Mouse (Mus musculus) kidney, embryonic 16.5 days (tissue): ENCODE data around the gene Scrn1. TPM values are rescaled to one million over a fixed set of nuclear protein-coding genes. Genes with fewer than 3 reads are reported as not detected.
A peak's percentile ranks its signal among the peaks of the same experiment; 100 is the strongest.

Experiments
- ATAC-seq: fragments of 200-750 bp; cut with Nextera tagmentation; 2 replicates; pipeline ENCODE4 v1.8.0; 2017; ENCODE audit warnings: moderate TSS enrichment; ENCODE audit not compliant: low FRiP score, low TSS enrichment
- H3K27ac ChIP-seq: fragments of 300-500 bp; sonication (generic); 2 replicates; pipeline ENCODE4 v1.5.1; 2014; ENCODE audit warnings: low read length
- H3K27me3 ChIP-seq: fragments of 300-500 bp; sonication (generic); 2 replicates; pipeline ENCODE4 v1.6.1; 2014; ENCODE audit warnings: low read length, control low read depth, mixed read lengths; ENCODE audit not compliant: insufficient read depth
- H3K36me3 ChIP-seq: fragments of 300-500 bp; sonication (generic); 2 replicates; pipeline ENCODE4 v1.6.1; 2014; ENCODE audit warnings: low read length, control low read depth, mixed read lengths; ENCODE audit not compliant: insufficient read depth
- H3K4me1 ChIP-seq: fragments of 300-500 bp; sonication (generic); 2 replicates; pipeline ENCODE4 v1.6.1; 2014; ENCODE audit warnings: low read length, control low read depth, mixed read lengths; ENCODE audit not compliant: insufficient read depth
- H3K4me2 ChIP-seq: fragments of 300-500 bp; sonication (generic); replicated peaks from 2 replicates; pipeline ENCODE4 v1.6.1; 2014; ENCODE audit warnings: low read depth, low read length
- H3K4me3 ChIP-seq: fragments of 300-500 bp; sonication (generic); 2 replicates; pipeline ENCODE4 v1.5.1; 2014; ENCODE audit warnings: mild to moderate bottlenecking, low read length
- H3K9ac ChIP-seq: fragments of 300-500 bp; sonication (generic); replicated peaks from 2 replicates; pipeline ENCODE4 v1.6.1; 2014; ENCODE audit warnings: low read length
- H3K9me3 ChIP-seq: fragments of 300-500 bp; sonication (generic); 2 replicates; pipeline ENCODE4 v1.6.1; 2016; ENCODE audit warnings: low read length, control low read depth
- WGBS: fragments of 180-500 bp; shearing (Covaris S2); extraction: QIAGEN DNeasy Blood & Tissue Kit; methylation state at CpG from one replicate; pipeline ENCODE4 v1.1.7; 2014; 5-methylcytosine and 5-hydroxymethylcytosine counted together
- polyA plus RNA-seq: library from polyadenylated mRNA; unstranded; fragments of >200 nt; fragmentation: Nextera tagmentation; extraction: Ambion mirVana; gene quantifications from 2 replicates; pipeline ENCODE4 v1.2.1, GENCODE M21; 2015

Gene Scrn1
- polyA plus RNA-seq, 1 experiment from 2014 or later: 8.8 TPM

DNA sequence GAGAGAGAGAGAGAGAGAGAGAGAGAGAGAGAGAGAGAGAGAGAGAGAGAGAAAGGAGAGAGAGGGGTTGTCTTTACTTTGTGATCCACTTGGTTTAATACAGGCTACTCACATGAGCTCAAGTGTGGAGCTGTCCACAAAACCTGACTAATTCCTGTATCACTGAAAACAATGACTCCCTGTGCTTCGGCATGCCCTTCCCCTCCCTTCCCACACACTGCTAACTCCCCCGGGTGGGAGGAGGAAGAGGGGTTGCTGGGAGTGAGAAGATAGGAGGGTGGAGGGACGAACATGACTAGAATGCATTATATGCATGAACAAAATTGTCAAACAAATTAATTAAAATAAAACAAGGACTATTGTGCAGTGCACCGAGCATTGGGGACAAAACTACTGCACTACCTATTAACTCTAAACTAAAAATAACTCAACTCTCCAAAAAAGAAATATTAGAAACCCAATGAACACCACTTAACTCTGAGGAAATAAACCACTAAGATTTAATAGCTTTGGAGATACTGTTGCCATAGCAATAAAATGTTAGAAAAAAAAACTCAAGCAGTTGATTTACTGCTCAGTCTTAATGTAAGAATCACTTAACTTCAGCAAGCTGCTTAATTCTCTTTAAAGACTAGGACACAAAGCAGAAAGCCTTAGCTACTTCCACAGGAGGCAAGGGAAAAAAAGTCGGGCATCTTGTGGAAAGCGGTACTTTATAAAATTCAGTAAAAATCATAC lies 7.1 kb upstream of the Scrn1 start:
- H3K9me3 ChIP-seq: no peaks in the 10 kb centered on the region
- no peaks in the 10 kb centered on the region for H3K27me3 ChIP-seq
- ATAC-seq: peak; percentile 69
- H3K4me1 ChIP-seq: peaks cover 20% of the 10 kb centered on the region
- 0 out of 2 replicates have a peak overlapping the region, but pooled peaks have one; percentile 9 for H3K27ac ChIP-seq
- 12% methylated on average over 6 of the region's 6 CpGs for WGBS
- peak overlapping the region; percentile 25 for H3K4me2 ChIP-seq
- no peaks in the 10 kb centered on the region for H3K36me3 ChIP-seq
- H3K4me3 ChIP-seq: no peak overlapping the region
- H3K9ac ChIP-seq: no peak overlapping the region

DNA sequence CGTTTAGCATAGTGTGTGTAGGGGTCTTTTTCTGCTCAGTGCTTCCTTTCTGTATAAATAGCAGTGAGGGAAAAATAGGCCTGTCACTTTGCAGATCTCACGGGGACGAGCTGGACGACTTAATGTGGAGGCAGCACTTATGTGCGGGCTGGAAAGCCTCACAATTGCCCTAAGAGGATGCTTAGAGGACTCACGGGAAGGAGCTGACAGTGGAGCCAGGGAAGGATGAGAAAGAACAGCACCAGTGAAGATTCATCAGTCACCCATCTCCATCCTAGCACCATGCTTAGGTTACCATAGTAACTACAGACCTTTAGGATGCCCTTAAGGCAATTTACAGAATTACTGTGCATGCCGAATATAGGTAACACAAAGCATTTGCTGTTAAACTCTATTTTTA lies 3.5 kb upstream of the Scrn1 start:
- no peak overlapping the region for H3K27ac ChIP-seq
- no peak for ATAC-seq
- WGBS: 41% methylated on average over 7 of the region's 7 CpGs
- H3K9me3 ChIP-seq: no peaks in the 10 kb centered on the region
- no peaks in the 10 kb centered on the region for H3K36me3 ChIP-seq
- H3K27me3 ChIP-seq: peaks cover 2% of the 10 kb centered on the region; the same call in 1 of the 2 replicates
- no peak overlapping the region for H3K4me3 ChIP-seq
- H3K4me2 ChIP-seq: no peak overlapping the region
- no peak overlapping the region for H3K9ac ChIP-seq
- peaks cover 36% of the 10 kb centered on the region for H3K4me1 ChIP-seq

- no peaks in the 10 kb centered on the region for H3K36me3 ChIP-seq
- peak overlapping the region; percentile 58 for H3K4me3 ChIP-seq
- 11% methylated on average over 6 of the region's 6 CpGs for whole genome bisulfite sequencing
- H3K4me2 ChIP-seq: peak overlapping the region; percentile 94
- no peak overlapping the region for H3K27ac ChIP-seq
- ATAC-seq: 0 out of 2 replicates have a peak, but pooled peaks have one; percentile 5
- H3K4me1 ChIP-seq: peaks cover 19% of the 10 kb centered on the region
- peak overlapping the region; percentile 58 for H3K9ac ChIP-seq
- H3K9me3 ChIP-seq: no peaks in the 10 kb centered on the region
- peaks cover 2% of the 10 kb centered on the region; the same call in 1 of the 2 replicates for H3K27me3 ChIP-seq
Measured at GRCm38 (mm10) chr6:54566546-54566919, 244 bp upstream of the Scrn1 start.

DNA sequence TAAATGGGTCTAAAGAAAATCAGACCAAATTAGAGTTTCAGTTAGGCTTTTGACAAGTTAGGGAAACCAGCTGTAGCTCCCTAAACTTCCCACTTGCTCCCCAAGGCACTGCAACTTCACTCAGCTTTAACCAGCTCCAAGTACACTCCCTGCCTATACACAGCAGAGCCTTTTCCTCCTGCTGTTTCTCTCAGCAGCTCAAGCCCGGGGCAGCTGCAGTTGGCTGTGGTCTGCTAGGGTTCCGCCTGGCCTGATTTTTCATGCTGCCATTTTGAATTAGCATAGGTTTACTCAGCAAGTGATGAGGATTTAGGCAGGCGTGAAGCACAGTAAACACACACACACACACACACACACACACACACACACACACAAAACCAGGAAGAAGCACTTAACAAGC lies 1.3 kb downstream of the Scrn1 start:
- Histone ChIP-seq H3K4me3 (no peak overlapping the region), H3K9me3 (no peaks in the 10 kb centered on the region), H3K36me3 (no peaks in the 10 kb centered on the region), H3K4me2 (peak overlapping the region; percentile 94; the same call in 1 of the 2 replicates), H3K27ac (no peak overlapping the region), H3K4me1 (peaks cover 19% of the 10 kb centered on the region), H3K9ac (no peak overlapping the region), H3K27me3 (peaks cover 2% of the 10 kb centered on the region; the same call in 1 of the 2 replicates)
- WGBS: 61% methylated on average over 3 of the region's 3 CpGs
- no peak for ATAC-seq

- Histone ChIP-seq H3K9ac (no peak overlapping the region), H3K4me1 (peaks cover 16% of the 10 kb centered on the region), H3K4me2 (no peak overlapping the region), H3K27me3 (peaks cover 2% of the 10 kb centered on the region; the same call in 1 of the 2 replicates), H3K4me3 (no peak overlapping the region), H3K27ac (no peak overlapping the region), H3K9me3 (no peaks in the 10 kb centered on the region), H3K36me3 (no peaks in the 10 kb centered on the region)
- no peak for ATAC-seq
- WGBS: 82% methylated on average over 9 of the region's 9 CpGs
Measured at GRCm38 (mm10) chr6:54564506-54564991, 1.7 kb downstream of the Scrn1 start.

DNA sequence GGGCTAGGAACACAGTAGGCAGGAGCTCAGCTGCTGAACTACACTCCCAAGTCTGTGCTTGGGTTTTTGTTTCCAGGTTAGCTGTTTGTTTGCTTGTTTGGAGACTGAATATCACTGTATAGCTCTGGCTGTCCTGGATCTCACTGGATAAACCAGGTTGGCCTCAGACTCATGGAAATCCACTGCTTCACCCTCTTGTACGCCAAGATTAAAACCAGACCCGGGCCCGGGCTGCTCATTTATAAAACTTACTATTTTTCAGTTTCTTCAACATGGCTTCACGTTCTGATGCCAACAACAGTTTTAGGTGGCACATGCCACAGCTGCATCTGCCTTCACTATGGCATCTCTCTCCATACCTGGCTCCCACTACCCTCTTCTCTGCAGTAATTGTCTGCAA lies 2.7 kb downstream of the Scrn1 start:
- Histone ChIP-seq H3K27me3 (peaks cover 2% of the 10 kb centered on the region; the same call in 1 of the 2 replicates), H3K4me3 (no peak overlapping the region), H3K36me3 (no peaks in the 10 kb centered on the region), H3K4me2 (no peak overlapping the region), H3K9me3 (no peaks in the 10 kb centered on the region), H3K27ac (no peak overlapping the region), H3K4me1 (peaks cover 16% of the 10 kb centered on the region), H3K9ac (no peak overlapping the region)
- ATAC-seq: no peak
- 94% methylated on average over 4 of the region's 4 CpGs for WGBS

- Histone ChIP-seq H3K4me3 (no peak overlapping the region), H3K36me3 (no peaks in the 10 kb centered on the region), H3K9ac (no peak overlapping the region), H3K4me1 (peaks cover 10% of the 10 kb centered on the region; the same call in 1 of the 2 replicates), H3K27me3 (peaks cover 2% of the 10 kb centered on the region; the same call in 1 of the 2 replicates), H3K9me3 (no peaks in the 10 kb centered on the region), H3K27ac (no peak overlapping the region), H3K4me2 (no peak overlapping the region)
- 74% methylated on average over 16 of the region's 17 CpGs for WGBS
- no peak for ATAC-seq
Measured at GRCm38 (mm10) chr6:54562018-54562809, 4.1 kb downstream of the Scrn1 start.

DNA sequence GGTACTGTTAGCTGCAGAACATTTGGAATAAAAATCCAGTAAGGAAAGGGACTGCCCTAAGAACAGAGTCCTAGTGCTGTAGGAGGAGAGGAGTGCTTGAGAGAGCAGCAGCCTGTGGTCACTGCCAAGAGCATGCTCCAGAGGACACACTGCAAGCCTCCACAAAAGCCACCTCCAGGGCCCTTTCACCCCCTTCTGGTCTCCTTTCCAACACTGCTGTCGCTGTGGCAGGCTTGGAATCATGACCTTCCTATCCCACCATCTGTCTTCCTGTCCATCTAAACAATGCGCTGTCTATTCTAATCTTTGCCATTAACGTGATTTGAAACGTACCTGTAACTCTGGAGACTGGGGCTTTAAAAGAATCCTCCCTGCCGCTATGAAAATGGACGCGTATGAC lies 7.8 kb downstream of the Scrn1 start:
- H3K27ac ChIP-seq: no peak overlapping the region
- no peak overlapping the region for H3K9ac ChIP-seq
- no peak overlapping the region for H3K4me2 ChIP-seq
- no peaks in the 10 kb centered on the region for H3K27me3 ChIP-seq
- 0 out of 2 replicates have a peak, but pooled peaks have one; percentile 51 for ATAC-seq
- no peaks in the 10 kb centered on the region for H3K36me3 ChIP-seq
- peaks cover 8% of the 10 kb centered on the region for H3K4me1 ChIP-seq
- WGBS: 65% methylated on average over 7 of the region's 7 CpGs
- no peaks in the 10 kb centered on the region for H3K9me3 ChIP-seq
- no peak overlapping the region for H3K4me3 ChIP-seq

DNA sequence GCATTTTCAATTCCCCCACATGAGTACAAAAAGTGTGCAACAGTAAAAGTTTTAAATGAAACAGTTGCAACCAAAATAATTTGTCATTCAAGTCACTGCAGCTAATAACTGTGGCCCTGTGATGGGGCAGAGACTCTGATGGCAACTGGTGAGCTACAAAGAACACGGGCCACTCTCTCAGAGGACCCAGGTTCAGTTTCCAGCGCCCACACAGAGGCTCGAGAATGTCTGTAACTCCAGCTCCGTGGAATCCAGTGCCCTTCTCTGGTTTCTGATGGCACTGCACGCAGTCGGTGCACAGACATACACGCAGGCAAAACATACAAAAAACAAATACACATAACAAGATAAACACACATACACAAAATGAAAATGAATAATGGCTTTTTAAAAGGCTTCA lies 8.6 kb downstream of the Scrn1 start:
- Histone ChIP-seq H3K27ac (no peak overlapping the region), H3K9ac (no peak overlapping the region), H3K9me3 (no peaks in the 10 kb centered on the region), H3K36me3 (no peaks in the 10 kb centered on the region), H3K4me3 (no peak overlapping the region), H3K4me2 (no peak overlapping the region), H3K4me1 (peaks cover 8% of the 10 kb centered on the region), H3K27me3 (no peaks in the 10 kb centered on the region)
- 91% methylated on average over 7 of the region's 7 CpGs for WGBS
- ATAC-seq: no peak
